Mouse (Mus musculus): ENCODE measurements at regions not wholly inside any gene's neighbourhood (a gene's known extent, or its start where the extent isn't known, plus 50 kb on each side); places are given as distances from the start of the nearest gene placed in this dataset.

GRCm38 (mm10) chr5:119057813-119058212 is 497.3 kb downstream of the Med13l start:
- DNase-seq (ENCODE audit: low spot score in 2 of 2): no peak

GRCm38 (mm10) chr5:119058231-119058851 is 497.9 kb downstream of the Med13l start:
- DNase-seq (ENCODE audit: low spot score in 2 of 2): no peak

GRCm38 (mm10) chr5:119059223-119059622 is 498.7 kb downstream of the Med13l start:
- no peak for DNase-seq (ENCODE audit: low spot score in 2 of 2)

- no peak for DNase-seq (ENCODE audit: low spot score in 2 of 2)
Measured at GRCm38 (mm10) chr5:119060886-119061285, 500.4 kb downstream of the Med13l start.

- DNase-seq (ENCODE audit: low spot score in 2 of 2): no peak
Measured at GRCm38 (mm10) chr5:119062478-119062877, 502.0 kb downstream of the Med13l start.

GRCm38 (mm10) chr5:119066666-119067065 is 506.2 kb downstream of the Med13l start:
- no peak for DNase-seq (ENCODE audit: low spot score in 2 of 2)

- no peak for DNase-seq (ENCODE audit: low spot score in 2 of 2)
Measured at GRCm38 (mm10) chr5:119069765-119070333, 509.4 kb downstream of the Med13l start.

- no peak for DNase-seq (ENCODE audit: low spot score in 2 of 2)
Measured at GRCm38 (mm10) chr5:119072712-119073111, 512.2 kb downstream of the Med13l start.

GRCm38 (mm10) chr5:119080747-119081146 is 520.3 kb downstream of the Med13l start:
- no peak for DNase-seq (ENCODE audit: low spot score in 2 of 2)

- DNase-seq (ENCODE audit: low spot score in 2 of 2): no peak
Measured at GRCm38 (mm10) chr5:119082895-119083294, 522.4 kb downstream of the Med13l start.

- DNase-seq (ENCODE audit: low spot score in 2 of 2): no peak
Measured at GRCm38 (mm10) chr5:119097576-119098193, 537.2 kb downstream of the Med13l start.

- no peak for DNase-seq (ENCODE audit: low spot score in 2 of 2)
Measured at GRCm38 (mm10) chr5:119099817-119100216, 539.3 kb downstream of the Med13l start.

GRCm38 (mm10) chr5:119103503-119103902 is 543.0 kb downstream of the Med13l start:
- DNase-seq (ENCODE audit: low spot score in 2 of 2): no peak

- no peak for DNase-seq (ENCODE audit: low spot score in 2 of 2)
Measured at GRCm38 (mm10) chr5:119107898-119108297, 547.4 kb downstream of the Med13l start.

GRCm38 (mm10) chr5:119109501-119109900 is 549.0 kb downstream of the Med13l start:
- DNase-seq (ENCODE audit: low spot score in 2 of 2): no peak

- no peak for DNase-seq (ENCODE audit: low spot score in 2 of 2)
Measured at GRCm38 (mm10) chr5:119114074-119114473, 553.6 kb downstream of the Med13l start.

- no peak for DNase-seq (ENCODE audit: low spot score in 2 of 2)
Measured at GRCm38 (mm10) chr5:119125745-119126144, 544.7 kb upstream of the Tbx3 start.

- no peak for DNase-seq (ENCODE audit: low spot score in 2 of 2)
Measured at GRCm38 (mm10) chr5:119130176-119130575, 540.3 kb upstream of the Tbx3 start.

- DNase-seq (ENCODE audit: low spot score in 2 of 2): no peak
Measured at GRCm38 (mm10) chr5:119131461-119131860, 539.0 kb upstream of the Tbx3 start.

GRCm38 (mm10) chr5:119133378-119133777 is 537.1 kb upstream of the Tbx3 start:
- DNase-seq (ENCODE audit: low spot score in 2 of 2): no peak

- DNase-seq (ENCODE audit: low spot score in 2 of 2): no peak
Measured at GRCm38 (mm10) chr5:119136916-119137315, 533.6 kb upstream of the Tbx3 start.

GRCm38 (mm10) chr5:119137409-119137808 is 533.1 kb upstream of the Tbx3 start:
- no peak for DNase-seq (ENCODE audit: low spot score in 2 of 2)

- no peak for DNase-seq (ENCODE audit: low spot score in 2 of 2)
Measured at GRCm38 (mm10) chr5:119137821-119138221, 532.6 kb upstream of the Tbx3 start.
